In genomic region chr16:30695691-30696090, GRCm38 (mm10) we compare ENCODE assay signal across 25 mouse cellular contexts.
"Had no signal": no experiment of that assay in that cellular context is flagged by ENCODE, and none has a peak within 500 bp of the region (broad histone marks: within the 10 kb centered on the region; RNA-seq: fewer than 3 reads in every experiment).

No protein-coding gene starts in this region.

- ATAC-seq: hindbrain, postnatal 0 days; liver, embryonic 12.5 days had no signal

- H3K27me3 ChIP-seq: heart, embryonic 12.5 days; hindbrain, embryonic 13.5 days; hindbrain, embryonic 15.5 days; kidney, embryonic 15.5 days; limb, embryonic 15.5 days; liver, embryonic 12.5 days had no signal

- H3K4me2 ChIP-seq: heart, embryonic 12.5 days; hindbrain, embryonic 13.5 days; hindbrain, embryonic 15.5 days; kidney, embryonic 15.5 days; limb, embryonic 13.5 days; limb, embryonic 15.5 days; liver, embryonic 12.5 days had no signal

- H3K36me3 ChIP-seq: heart, embryonic 10.5 days; heart, embryonic 12.5 days; hindbrain, embryonic 13.5 days; hindbrain, embryonic 15.5 days; kidney, embryonic 15.5 days; limb, embryonic 13.5 days; limb, embryonic 15.5 days; liver, embryonic 12.5 days had no signal

- DNase-seq: gastrocnemius, adult 2 months; gastrocnemius, postnatal 14 days; gastrocnemius, postnatal 36 days; heart, adult 18-20 months; heart, postnatal 10 days; heart, postnatal 4 days; kidney, adult 11 months; kidney, adult 2 months; kidney, adult 9 months; kidney, postnatal 14 days; kidney, postnatal 36 days; layer of hippocampus, adult 9-11 months; layer of hippocampus, postnatal 36 days; left cerebral cortex, postnatal 4 days had no signal

- H3K9me3 ChIP-seq: heart, embryonic 10.5 days; heart, embryonic 12.5 days; hindbrain, embryonic 13.5 days; hindbrain, embryonic 15.5 days; kidney, embryonic 15.5 days; limb, embryonic 13.5 days; limb, embryonic 15.5 days; liver, embryonic 12.5 days had no signal

- H3K9ac ChIP-seq: heart, embryonic 12.5 days; hindbrain, embryonic 13.5 days; hindbrain, embryonic 15.5 days; kidney, embryonic 15.5 days; limb, embryonic 13.5 days; limb, embryonic 15.5 days; liver, embryonic 12.5 days; liver, embryonic 14.5 days had no signal

- H3K4me1 ChIP-seq: liver, embryonic 12.5 days had no signal

- H3K4me3 ChIP-seq: gastrocnemius, adult 2 months; heart, embryonic 10.5 days; heart, embryonic 12.5 days; hindbrain, embryonic 13.5 days; hindbrain, embryonic 15.5 days; kidney, embryonic 15.5 days; limb, embryonic 13.5 days; limb, embryonic 15.5 days; liver, embryonic 12.5 days had no signal

- H3K27ac ChIP-seq: gastrocnemius, adult 2 months; heart, embryonic 10.5 days; hindbrain, embryonic 13.5 days; hindbrain, embryonic 15.5 days; hindbrain, postnatal 0 days; kidney, embryonic 15.5 days; kidney, postnatal 0 days; limb, embryonic 13.5 days; limb, embryonic 15.5 days; liver, embryonic 12.5 days; liver, embryonic 14.5 days had no signal
